Mouse (Mus musculus): ENCODE measurements around the gene Ufm1. TPM values are rescaled to one million over a fixed set of nuclear protein-coding genes. Genes with fewer than 3 reads are reported as not detected.
A peak's percentile ranks its signal among the peaks of the same experiment; 100 is the strongest.

The Ufm1 gene
- 10 to 100 TPM; 62.1 to 66.0 TPM for total RNA-seq (2021)
- long read RNA-seq, experiment 1, full-length matches to known transcripts, result 69 of 78 reads
- long read RNA-seq, experiment 1, partial matches to known transcripts, result 4 of 78 reads
- long read RNA-seq, experiment 1, other reads (novel, unspliced or antisense), result 5 of 78 reads
- long read RNA-seq, experiment 2, full-length matches to known transcripts, result 42 of 47 reads
- long read RNA-seq, experiment 2, partial matches to known transcripts, result 2 of 47 reads
- long read RNA-seq, experiment 2, other reads (novel, unspliced or antisense), result 3 of 47 reads

DNA sequence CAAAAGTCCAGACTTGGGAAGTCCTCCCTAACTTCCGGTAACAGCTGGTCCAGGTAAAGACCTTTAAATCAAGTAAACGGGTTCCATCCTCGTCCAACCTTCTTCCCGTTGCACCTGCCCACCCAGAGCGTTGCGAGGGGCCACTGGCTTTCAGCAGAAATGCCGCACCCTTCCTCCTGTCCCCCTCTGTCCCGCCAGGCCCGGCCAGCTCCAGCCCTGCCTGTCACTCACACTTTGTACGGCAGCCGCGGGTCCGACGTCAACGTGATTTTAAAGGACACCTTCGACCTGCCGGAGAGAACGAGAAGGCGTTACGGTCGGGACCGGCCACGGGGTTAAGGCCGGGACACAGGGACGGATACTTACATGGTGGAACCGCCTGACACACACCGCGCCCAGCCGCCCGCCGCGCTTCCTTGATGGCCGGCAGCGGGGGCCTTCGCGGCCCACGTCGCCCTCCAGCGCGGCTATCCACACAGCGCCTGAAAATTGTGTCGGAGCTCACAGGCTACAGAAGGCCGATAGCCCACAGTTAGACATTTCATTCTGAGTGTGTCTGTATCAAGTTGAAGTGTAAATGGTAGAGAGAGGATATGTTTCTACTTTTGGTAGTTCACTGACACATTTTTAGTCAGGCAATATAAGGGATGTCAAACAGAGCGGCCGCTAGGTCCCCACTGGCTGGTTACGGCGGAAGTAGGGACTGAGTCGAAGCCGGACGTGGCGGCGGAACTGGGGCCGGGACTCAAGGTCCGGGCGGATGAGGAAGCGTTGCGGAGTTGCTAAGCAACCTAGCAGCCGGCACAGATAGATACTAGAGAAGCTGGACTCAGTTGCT is at the start of gene Ufm1:
Gene Ufm1 (minus strand): TSS at position 448 of the 838 bp plus-strand sequence.
- DNase-seq, result peak; percentile 94

DNA sequence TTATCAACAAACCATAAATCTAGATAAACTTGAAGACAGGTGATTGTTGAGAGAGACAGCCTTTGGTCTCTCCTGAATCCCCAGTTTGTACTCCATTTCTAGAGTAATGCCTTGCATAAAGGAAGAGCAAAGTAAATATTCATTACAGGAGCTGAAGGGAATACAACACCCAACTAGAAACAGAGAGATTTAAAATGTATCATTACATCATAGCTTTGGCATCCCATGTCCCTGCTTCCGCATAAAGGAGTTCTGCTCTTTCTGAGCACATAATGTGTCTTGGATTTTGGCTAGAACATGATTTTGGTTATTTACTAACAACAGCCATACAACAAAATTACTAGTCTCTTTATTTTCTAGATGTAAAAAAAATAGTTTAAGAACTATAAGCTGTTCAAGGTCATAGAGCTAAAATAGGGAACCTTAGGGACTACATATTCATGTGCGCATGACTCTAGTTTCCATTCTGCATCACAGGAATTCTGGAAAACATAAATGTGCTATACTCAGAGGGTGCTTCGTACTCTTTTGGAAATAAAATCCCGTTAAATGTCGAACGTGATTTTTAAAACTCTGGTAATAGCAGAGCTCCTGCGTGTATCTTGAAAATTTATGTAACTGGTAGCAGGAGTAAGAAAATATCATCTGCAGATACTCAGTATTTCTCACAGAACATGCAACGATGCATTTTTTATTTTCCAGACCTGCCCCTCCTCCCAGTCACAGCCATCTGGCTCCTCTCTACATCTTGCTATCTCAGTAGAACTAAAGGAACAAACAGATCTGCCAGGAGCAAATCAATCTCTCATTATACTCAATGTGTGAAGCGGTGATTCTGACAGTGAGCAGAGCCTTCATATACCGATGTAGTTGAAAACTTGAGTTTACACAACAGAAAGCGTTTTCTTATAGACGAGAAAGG is 27.2 kb upstream of the Ufm1 start:
- DNase-seq, result no peak

DNA sequence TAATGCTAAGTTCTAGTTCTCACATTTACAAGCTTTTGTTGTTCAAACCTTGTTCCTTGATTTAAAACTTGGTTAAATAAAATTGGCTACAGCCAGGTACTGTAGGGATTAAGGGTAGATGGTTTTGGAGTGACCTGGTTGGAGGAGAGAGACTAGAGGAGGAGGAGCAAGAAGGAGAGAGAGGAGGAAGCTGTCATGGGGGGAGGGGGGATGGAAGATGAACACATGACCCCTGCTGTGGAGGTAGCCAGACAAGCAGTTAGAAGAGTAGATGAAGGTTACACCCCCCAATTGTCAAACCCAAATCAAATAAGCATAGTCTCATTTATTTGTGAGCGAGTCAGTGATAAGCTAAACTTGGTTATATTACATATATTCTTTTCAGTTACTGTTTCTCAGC is 8.0 kb upstream of the Ufm1 start:
- no peak for DNase-seq

DNA sequence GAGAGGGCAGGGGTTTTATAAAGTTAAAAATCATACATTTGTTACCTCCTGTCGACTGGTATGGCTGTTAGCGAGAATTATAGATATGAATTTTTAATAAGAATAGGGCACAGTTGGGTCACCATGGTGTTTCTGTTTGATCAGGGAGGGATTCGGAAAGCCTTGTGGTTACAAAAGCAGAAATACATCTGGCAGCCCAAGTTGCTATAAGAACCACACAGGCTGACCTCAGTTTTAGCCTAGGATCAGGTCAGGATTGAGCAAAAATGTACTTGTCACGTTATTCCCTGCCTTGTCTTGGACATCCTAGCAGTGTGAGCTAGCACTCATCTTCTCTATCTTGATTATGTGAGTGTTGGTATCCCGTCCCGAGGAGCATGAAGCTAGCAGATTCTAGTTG is 6.9 kb upstream of the Ufm1 start:
- no peak for DNase-seq

DNA sequence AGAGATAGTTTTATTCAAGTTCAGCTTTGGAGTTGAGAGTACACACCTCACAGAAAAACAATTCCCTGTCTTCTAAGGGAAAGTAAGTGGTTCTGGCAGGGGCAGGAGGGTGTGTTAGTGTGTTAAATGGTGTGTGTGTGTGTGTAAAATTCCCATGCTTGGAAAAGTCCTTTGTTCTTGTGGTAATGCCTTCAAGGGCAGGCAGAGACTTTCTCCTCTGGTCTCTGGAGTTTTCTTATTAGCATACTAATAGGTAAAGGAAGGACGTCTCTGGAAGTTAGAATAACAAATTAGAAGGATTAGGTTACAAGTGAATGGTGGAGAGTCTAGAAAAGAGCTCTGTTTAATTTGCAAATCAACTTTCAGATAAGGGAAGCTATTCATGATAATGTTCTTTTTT is 5.6 kb upstream of the Ufm1 start:
- no peak for DNase-seq

DNA sequence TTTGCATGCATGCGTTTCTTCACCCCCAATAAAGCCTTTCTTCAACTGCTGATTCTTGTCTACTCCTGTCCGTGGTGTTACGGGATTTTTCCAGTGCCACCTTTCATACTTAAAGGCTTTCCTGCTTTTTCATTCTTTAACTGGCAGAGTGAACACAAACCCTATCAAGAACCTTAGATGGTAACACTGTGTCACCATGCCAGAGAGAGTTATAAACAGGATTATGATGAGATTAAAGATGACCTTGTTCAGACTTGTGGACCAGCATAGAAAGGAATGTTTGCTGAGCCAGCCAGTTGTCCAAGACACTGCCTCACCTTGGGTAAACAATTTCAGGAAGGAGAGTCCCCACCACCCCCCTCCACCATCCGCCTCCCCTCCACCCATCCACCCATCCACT is 4.6 kb upstream of the Ufm1 start:
- DNase-seq, result no peak

DNA sequence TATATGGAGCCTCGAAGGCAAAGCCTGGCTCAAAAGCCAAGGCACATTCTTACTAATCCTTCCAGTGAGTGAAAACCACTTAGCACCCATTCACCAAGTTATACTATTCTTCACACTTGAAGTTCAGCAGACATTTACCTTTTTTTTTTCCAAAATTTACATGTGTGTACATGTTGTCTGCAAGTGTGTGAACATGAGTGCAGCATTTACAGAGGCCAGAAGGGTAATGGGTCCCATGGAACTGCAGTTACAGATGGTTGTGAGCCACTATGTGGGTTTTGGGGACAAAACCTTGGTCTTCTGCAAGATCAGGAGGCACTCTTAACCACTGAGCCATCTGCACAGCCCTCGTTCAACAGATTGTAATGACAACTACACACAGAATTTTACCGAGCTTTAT is 8.8 kb downstream of the Ufm1 start:
- no peak for DNase-seq

DNA sequence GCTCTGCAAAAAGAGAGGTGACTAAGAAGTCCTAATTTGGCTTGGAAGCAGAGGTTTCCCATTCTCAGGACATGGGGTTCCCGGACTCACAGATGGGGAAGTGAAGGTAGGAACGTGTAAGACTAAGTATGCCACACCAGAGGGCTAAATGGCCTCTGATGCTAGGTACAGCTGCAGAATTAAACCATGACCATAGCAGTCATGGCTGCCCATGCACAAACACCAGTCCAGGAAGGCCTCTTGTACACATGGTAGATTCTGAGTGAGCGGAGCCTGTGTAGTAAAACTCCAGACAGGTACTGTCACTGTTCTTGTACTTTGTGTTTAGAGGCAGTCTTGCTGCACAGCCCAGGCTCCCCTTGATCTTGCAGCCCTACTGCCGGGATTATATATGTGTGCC is 9.4 kb downstream of the Ufm1 start:
- no peak for DNase-seq

DNA sequence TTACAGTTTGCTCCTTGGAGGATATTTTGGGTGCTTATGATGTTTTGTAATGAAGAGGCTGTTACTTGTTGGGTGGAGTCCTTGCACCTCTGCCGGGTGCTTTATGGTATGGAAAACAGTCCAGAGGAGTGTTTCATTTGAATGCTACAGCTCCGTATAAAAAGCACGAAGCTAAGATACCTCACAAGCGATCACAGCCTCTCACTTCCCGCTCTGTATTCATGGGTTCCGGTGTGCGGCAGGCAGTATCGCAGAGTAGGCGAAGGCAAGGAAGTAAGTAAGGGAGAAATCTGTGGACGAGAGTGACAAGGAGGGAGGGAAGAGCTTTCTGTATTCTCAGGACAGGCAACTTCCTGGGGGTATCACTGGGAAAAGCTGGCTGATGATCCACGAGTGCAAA is 15.4 kb downstream of the Ufm1 start:
- DNase-seq, result no peak

DNA sequence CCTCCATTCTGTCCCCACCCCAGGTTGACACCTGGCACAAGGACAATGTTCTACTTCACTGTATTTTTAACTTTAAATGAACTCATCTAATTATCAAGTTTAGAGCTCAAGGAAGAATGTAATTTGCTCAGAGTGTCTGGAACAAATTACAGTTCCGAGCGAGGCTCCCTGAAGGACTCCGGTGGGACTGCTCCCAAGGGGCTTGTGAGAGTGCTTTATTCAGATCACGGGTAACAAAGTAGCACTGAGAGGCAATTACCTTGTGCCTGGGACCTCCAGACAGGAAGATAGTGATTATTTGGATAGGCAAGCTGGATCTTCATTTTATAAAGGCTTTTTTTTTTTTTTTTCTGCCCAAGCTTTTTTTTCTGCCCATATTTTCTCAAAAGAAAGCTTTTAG is 15.9 kb downstream of the Ufm1 start:
- no peak for DNase-seq

DNA sequence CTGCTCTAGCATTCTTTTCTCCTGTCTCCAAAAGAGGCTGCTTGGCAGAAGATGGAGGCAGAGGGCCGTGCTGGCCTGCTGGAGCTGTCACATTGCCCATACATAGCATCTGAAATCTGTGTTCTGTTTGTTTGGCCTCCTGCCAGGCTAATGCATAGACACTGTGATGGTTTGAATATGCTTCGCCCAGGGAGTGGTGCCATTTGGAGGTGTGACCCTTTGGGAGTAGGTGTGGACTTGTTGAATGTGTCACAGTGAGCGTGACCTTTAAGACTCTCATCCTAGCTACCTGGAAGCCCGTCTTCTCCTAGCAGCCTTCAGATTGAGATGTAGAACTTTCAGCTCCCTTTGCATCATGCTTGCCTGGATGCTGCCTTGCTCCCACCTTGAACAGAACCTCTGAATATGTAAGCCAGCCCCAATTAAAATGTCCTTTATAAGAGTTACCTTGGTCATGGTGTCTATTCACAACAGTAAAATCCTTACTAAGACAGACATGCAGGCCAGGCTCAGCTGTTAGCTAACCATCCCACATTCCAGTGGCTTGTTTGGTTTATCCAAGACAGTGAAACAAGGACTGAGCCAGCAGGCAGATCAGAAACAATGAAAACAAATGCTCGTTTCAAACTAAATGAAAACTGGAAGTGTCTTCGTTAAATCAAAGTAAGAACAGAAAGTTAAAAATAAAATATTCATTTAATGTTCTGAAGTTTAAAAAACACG is 17.3 kb downstream of the Ufm1 start:
- no peak for DNase-seq

DNA sequence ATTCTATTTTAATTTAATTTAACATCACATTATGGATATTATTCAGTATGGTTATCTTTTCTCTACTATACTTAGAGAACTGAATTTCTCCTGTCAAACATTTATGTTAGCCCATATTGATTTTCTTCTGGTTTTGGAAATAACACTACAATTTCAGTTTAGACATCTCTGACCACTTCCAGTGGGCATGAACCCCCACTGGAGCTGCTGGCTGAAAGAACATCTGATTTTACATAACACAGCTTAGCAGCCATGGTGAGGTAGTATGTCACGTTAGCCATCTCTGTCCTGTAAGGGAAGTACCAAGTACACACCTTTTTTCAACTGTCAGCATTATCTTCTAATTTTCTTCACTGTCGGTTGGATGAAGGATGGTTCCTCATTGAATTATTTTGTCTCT is 18.8 kb downstream of the Ufm1 start, which contains the start of gene Gm10985:
Gene Gm10985 (plus strand): TSS at position 301 of the 400 bp plus-strand sequence.
- DNase-seq, result no peak

DNA sequence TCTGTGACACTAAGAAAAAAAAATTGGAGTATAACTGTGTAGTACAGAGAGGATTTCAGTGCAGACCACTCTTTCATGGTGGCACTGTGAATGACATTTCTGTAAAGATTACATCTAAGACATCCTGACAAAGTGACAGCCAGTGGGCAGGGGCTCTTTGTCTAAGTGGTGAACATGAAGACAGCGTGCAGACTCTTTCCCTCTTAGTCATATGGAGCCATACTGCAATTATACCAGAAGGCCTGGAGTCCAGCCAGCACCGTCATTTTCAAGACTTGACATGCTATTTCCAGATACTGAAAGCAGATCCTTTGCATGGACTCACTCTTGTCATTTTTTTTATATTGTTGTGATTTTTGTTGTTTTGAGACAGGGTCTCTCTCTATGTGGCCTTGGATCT is 29.4 kb downstream of the Ufm1 start:
- no peak for DNase-seq

DNA sequence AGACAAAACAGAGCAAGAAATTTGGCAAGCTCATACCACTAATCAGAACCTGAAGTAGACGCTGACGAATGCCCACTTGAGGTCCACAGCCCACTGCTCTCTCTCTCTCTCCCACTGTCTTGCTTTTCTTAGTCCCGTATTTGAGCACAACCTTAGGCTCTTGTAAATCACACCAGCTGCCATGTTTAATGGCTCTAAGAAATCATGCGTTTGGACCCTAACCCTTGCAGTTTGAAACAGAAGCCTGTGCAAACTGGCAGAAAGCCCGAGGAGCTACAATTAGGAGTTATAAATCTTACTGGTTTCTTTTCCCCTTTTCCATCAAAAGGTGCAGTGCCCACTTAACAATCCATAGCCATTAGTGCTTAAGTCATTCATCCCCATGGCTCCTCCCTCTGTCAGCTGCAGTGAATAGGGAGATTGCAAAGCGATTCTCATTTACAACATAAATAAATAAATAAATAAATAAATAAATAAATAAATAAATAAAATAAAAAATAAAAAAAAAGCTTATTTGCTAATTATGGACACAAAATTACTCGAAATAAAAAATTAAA is 50.1 kb downstream of the Ufm1 start:
- DNase-seq, result no peak

Other genes with a start within 250 kb of the Ufm1 start
- gene Frem2, start 206.5 kb downstream of the Ufm1 start, total RNA-seq (2021), result 1 to 10 TPM; 1.4 to 2.3 TPM
- gene Gm10985, start 18.7 kb downstream of the Ufm1 start, total RNA-seq (2021), result not detected